Mouse (Mus musculus) G1E (cell line): ENCODE results near the gene Cxcl10.

Experiments
- CTCF ChIP-seq: IDR thresholded peaks from 2 replicates; pipeline ENCODE4 v1.5.1; 2012; ENCODE audit warnings: low read depth, low read length, inconsistent platforms, mixed read lengths
- GATA1 ChIP-seq: IDR thresholded peaks from 2 replicates; pipeline ENCODE4 v1.6.1; 2012; ENCODE audit warnings: borderline replicate concordance, low read length, inconsistent platforms, mixed read lengths

GRCm38 (mm10) chr5:92376795-92377405, 28.2 kb upstream of the Cxcl10 start:
- no peak for TF ChIP-seq CTCF
- no peak for TF ChIP-seq GATA1
